ENCODE assay signal across 9 mouse cellular contexts in the genomic region with DNA sequence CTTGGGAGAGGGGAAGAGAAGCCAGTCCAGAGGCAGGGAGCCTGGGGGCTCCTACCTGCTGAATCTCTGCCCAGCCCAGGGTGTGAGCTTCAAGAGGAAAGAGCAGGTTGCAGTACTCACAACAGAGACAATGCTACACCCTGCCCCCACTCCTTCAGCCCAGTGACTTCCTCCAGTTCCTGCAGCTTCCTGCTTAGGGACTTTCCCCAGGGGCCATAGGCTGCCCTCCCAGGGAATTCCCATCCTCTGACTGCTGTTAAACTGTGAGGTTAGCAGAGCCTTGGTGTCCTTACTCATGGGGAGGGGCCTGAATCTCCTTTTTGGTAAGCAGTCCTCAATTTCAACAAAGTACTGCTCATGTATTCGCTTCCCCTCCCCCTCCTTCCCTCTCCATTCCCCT. TPM values are rescaled to one million over a fixed set of nuclear protein-coding genes. Genes with fewer than 3 reads are reported as not detected.
DNase-seq lines count a peak whose midpoint lies in the region; ATAC-seq and TF ChIP-seq lines count a peak whose summit lies in the region.
"Had no signal": no experiment of that assay in that cellular context is flagged by ENCODE, and none has a peak within 500 bp of the region (broad histone marks: within the 10 kb centered on the region; RNA-seq: fewer than 3 reads in every experiment).

No protein-coding gene starts in this region.

- ATAC-seq in heart, embryonic 12.5 days (ENCODE audit: insufficient number of reproducible peaks, low FRiP score) = no peak
- peak; percentile 49 for ATAC-seq in intestine, embryonic 16.5 days

- peaks cover 34% of the 10 kb centered on the region for H3K4me1 ChIP-seq in heart, embryonic 12.5 days (replicated peaks)
- peaks cover 13% of the 10 kb centered on the region for H3K4me1 ChIP-seq in thymus, adult 2 months (replicated peaks; ENCODE audit: control insufficient read depth, insufficient read depth, low read length)
- H3K4me1 ChIP-seq in intestine, embryonic 16.5 days (ENCODE audit: control insufficient read depth, insufficient read depth, low read length) = peaks cover 17% of the 10 kb centered on the region

- H3K9ac ChIP-seq in heart, embryonic 12.5 days = no peak overlapping the region
- H3K9ac ChIP-seq in intestine, embryonic 16.5 days (ENCODE audit: low read depth, low read length) = no peak overlapping the region
- H3K9ac ChIP-seq: embryonic facial prominence, embryonic 13.5 days had no signal

- no peaks in the 10 kb centered on the region for H3K9me3 ChIP-seq in heart, embryonic 12.5 days (replicated peaks)
- no peaks in the 10 kb centered on the region for H3K9me3 ChIP-seq in intestine, embryonic 16.5 days (ENCODE audit: control insufficient read depth, low read length)
- H3K9me3 ChIP-seq: embryonic facial prominence, embryonic 13.5 days had no signal

- no peak for TF ChIP-seq CTCF in thymus, adult 2 months (IDR thresholded peaks at IDR 0.05; ENCODE audit: borderline replicate concordance, control insufficient read depth, extremely low read depth, insufficient read depth, low read length, poor library complexity)

- no peak overlapping the region for H3K27ac ChIP-seq in heart, embryonic 12.5 days (ENCODE audit: poor library complexity, severe bottlenecking)
- no peak overlapping the region for H3K27ac ChIP-seq in thymus, adult 2 months (ENCODE audit: control insufficient read depth, insufficient read depth, low read length)
- no peak overlapping the region for H3K27ac ChIP-seq in intestine, embryonic 16.5 days (ENCODE audit: low read length)
- H3K27ac ChIP-seq: embryonic facial prominence, embryonic 13.5 days had no signal

- TF ChIP-seq POLR2A in thymus, adult 2 months (IDR thresholded peaks at IDR 0.05; ENCODE audit: control insufficient read depth, extremely low read depth, insufficient read depth, low read length, poor library complexity) = no peak

- peak; percentile 48 for DNase-seq in heart, adult 8-10 months (ENCODE audit: low spot score)
- peak; percentile 18 for DNase-seq in thymus, adult 2 months
- DNase-seq in thymus, adult 18-20 months = no peak
- DNase-seq in thymus, postnatal 36 days = peak; percentile 19 to 43
- no peak for DNase-seq in right cerebral cortex, postnatal 10 days (ENCODE audit: low spot score in 2 of 2)
- no peak for DNase-seq in layer of hippocampus, adult 11-12 months (ENCODE audit: low spot score)

- peaks cover 43% of the 10 kb centered on the region for H3K36me3 ChIP-seq in heart, embryonic 12.5 days
- H3K36me3 ChIP-seq in thymus, adult 2 months (ENCODE audit: control insufficient read depth, insufficient read depth, low read length) = no peaks in the 10 kb centered on the region
- H3K36me3 ChIP-seq in intestine, embryonic 16.5 days (ENCODE audit: control insufficient read depth, insufficient read depth, low read length) = no peaks in the 10 kb centered on the region

- H3K4me3 ChIP-seq in heart, embryonic 12.5 days = no peak overlapping the region
- no peak overlapping the region for H3K4me3 ChIP-seq in thymus, adult 2 months (ENCODE audit: control insufficient read depth, insufficient read depth, low read length)
- H3K4me3 ChIP-seq in intestine, embryonic 16.5 days (ENCODE audit: low read length) = no peak overlapping the region
- H3K4me3 ChIP-seq: embryonic facial prominence, embryonic 13.5 days had no signal

- no peaks in the 10 kb centered on the region for H3K27me3 ChIP-seq in heart, embryonic 12.5 days (replicated peaks)
- H3K27me3 ChIP-seq in thymus, adult 2 months (ENCODE audit: control insufficient read depth, insufficient read depth, low read length) = no peaks in the 10 kb centered on the region
- H3K27me3 ChIP-seq in intestine, embryonic 16.5 days (replicated peaks; ENCODE audit: control insufficient read depth, insufficient read depth, low read length) = no peaks in the 10 kb centered on the region
- H3K27me3 ChIP-seq: embryonic facial prominence, embryonic 13.5 days had no signal

- WGBS in heart, embryonic 12.5 days = 81% methylated on average over 1 of the region's 1 CpGs
- 86% methylated on average over 1 of the region's 1 CpGs for WGBS in thymus, adult 2 months
- WGBS in intestine, embryonic 16.5 days = 84% methylated on average over 1 of the region's 1 CpGs

- no peak overlapping the region for H3K4me2 ChIP-seq in heart, embryonic 12.5 days
- H3K4me2 ChIP-seq in intestine, embryonic 16.5 days (ENCODE audit: low read depth, low read length) = no peak overlapping the region
- H3K4me2 ChIP-seq: embryonic facial prominence, embryonic 13.5 days had no signal

RNA-seq across cellular contexts. Expression of gene Trp53i11, which starts 26.8 kb away (rescaled TPM):
- total RNA-seq in heart, adult 8-10 months (2022) = 10 to 100 TPM; 14.0 to 37.8 (median 23.2) TPM
- 25.2 and 26.7 TPM in 2 replicates for polyA plus RNA-seq in heart, embryonic 12.5 days (2016; fragmentation: Nextera tagmentation; extraction: Ambion mirVana)
- 444 and 462 TPM in 2 replicates for polyA plus RNA-seq in thymus, adult 2 months (2012; rRNA removed)
- polyA plus RNA-seq in intestine, embryonic 16.5 days (2015; fragmentation: Nextera tagmentation; extraction: Ambion mirVana) = 49.3 and 52.1 TPM in 2 replicates

Comparison
In these comparisons a context has a peak if more than half of its experiments do, and no peak if none do; other contexts are left out.
1. DNase-seq: peak in heart, adult 8-10 months (single experiment), thymus, adult 2 months (single experiment) and thymus, postnatal 36 days (2 of 2); none in thymus, adult 18-20 months (0 of 2), right cerebral cortex, postnatal 10 days (0 of 2) and layer of hippocampus, adult 11-12 months (single experiment).